Mouse (Mus musculus) MN1 (cell line): ENCODE measurements at regions not wholly inside any gene's neighbourhood (a gene's known extent, or its start where the extent isn't known, plus 50 kb on each side); places are given as distances from the start of the nearest gene placed in this dataset.

Source experiments
- DNase-seq: peaks from one replicate; pipeline ENCODE4 v3.0.0-alpha.2; 2016; ENCODE audit warnings: low spot score

- DNase-seq = no peak
Measured at GRCm38 (mm10) chr2:147503962-147504361, 142.2 kb downstream of the Pax1 start.

- no peak for DNase-seq
Measured at GRCm38 (mm10) chr2:147498731-147499130, 137.0 kb downstream of the Pax1 start.

DNA sequence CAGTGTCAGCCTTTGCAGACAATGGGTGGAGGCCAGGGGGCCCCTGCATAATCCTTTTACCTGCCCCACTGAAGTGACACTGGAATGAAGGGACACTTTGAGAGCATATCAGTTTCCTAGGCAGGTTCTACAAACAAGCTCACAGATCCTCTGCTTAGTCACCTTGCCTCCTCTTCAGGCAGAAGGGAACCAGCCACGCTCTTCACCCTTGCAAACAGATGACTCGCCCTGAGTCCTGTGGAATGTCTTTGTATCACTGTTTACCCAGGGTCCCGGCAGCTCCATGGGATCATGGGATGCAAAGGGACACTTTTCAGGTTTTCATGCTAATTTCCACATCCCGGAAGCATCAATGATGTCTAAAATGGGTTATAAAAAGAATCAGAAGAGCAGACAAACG, 94.2 kb downstream of the Pax1 start:
- no peak for DNase-seq

DNA sequence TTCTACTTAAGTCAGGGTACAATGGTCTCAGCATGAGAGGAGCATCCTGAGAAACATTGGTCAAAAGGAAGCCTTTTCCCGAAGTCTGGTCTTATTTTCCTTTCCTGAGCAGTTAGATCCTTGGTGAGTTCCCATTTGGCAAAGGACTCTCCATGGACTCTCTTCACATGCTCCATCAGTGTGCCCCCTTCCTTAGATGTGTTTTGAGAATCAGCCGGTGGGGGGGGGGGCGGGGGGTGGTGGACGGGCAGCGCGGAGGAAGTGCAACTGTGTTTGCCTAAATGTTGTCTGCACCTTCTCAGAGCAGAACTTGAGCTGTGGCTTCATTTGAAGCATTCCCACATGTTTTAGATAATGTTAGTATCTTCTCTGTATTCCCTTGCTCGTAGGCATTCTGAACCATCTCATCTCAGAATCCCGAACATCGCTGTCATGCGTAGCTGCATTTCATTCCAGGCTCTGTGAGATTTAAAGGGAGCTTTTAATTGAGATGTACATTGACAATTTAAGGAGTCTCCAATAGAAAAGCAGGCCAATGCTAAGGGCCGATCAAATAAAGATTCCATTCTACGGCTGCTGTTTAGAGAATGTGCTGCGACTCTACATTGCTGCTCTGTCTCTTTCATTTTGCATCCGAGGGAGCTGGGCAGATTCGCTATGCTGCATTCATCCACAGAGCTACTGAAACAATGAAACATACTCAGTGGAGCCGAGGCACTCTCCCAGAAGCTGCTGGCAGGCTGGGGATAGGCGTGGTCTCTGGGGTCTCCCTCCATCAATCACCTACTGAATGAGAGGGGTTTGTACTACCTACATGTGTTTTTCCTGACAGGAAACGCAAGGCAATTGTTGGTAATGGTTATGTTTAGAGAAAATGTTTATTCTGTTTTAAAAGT, 92.9 kb downstream of the Pax1 start:
- no peak for DNase-seq
